Mouse (Mus musculus): Measurements from ENCODE around the gene Cd70. TPM values are rescaled to one million over a fixed set of nuclear protein-coding genes. Genes with fewer than 3 reads are reported as not detected.

Gene Cd70
- total RNA-seq (2021), result not detected

GRCm38 (mm10) chr17:57148994-57149803 lies at the start of gene Cd70:
Cd70 (minus strand) TSS chr17:57149777.
- peak; percentile 3 for DNase-seq
- intact Hi-C loops (cut with DNase I), result no loop called here

GRCm38 (mm10) chr17:57198252-57198651 lies 48.7 kb upstream of the Cd70 start:
- intact Hi-C loops (cut with DNase I), result no loop called here
- no peak for DNase-seq

GRCm38 (mm10) chr17:57195326-57196010 lies 45.9 kb upstream of the Cd70 start:
- intact Hi-C loops (cut with DNase I), result no loop called here
- no peak for DNase-seq

GRCm38 (mm10) chr17:57194771-57195170 lies 45.2 kb upstream of the Cd70 start:
- intact Hi-C loops (cut with DNase I), result no loop called here
- DNase-seq, result no peak

- intact Hi-C loops (cut with DNase I), result no loop called here
- no peak for DNase-seq
Observed at GRCm38 (mm10) chr17:57194041-57194507, 44.5 kb upstream of the Cd70 start, which contains the start of gene Tnfsf14. Tnfsf14 (minus strand) TSS chr17:57194177.

GRCm38 (mm10) chr17:57188510-57189192 lies 39.1 kb upstream of the Cd70 start:
- no peak for DNase-seq
- intact Hi-C loops (cut with DNase I), result no loop called here

- intact Hi-C loops (cut with DNase I), result no loop called here
- no peak for DNase-seq
Observed at GRCm38 (mm10) chr17:57185641-57186040, 36.1 kb upstream of the Cd70 start.

- DNase-seq, result no peak
- intact Hi-C loops (cut with DNase I), result no loop called here
Observed at GRCm38 (mm10) chr17:57182871-57183270, 33.3 kb upstream of the Cd70 start.

- peak; percentile 7 for DNase-seq
- intact Hi-C loops (cut with DNase I), result no loop called here
Observed at GRCm38 (mm10) chr17:57180363-57180762, 30.8 kb upstream of the Cd70 start.

- intact Hi-C loops (cut with DNase I), result no loop called here
- no peak for DNase-seq
Observed at GRCm38 (mm10) chr17:57173351-57173750, 23.8 kb upstream of the Cd70 start.

GRCm38 (mm10) chr17:57172378-57172777 lies 22.8 kb upstream of the Cd70 start:
- DNase-seq, result no peak
- intact Hi-C loops (cut with DNase I), result no loop called here

GRCm38 (mm10) chr17:57170616-57171260 lies 21.2 kb upstream of the Cd70 start:
- intact Hi-C loops (cut with DNase I), result no loop called here
- no peak for DNase-seq

GRCm38 (mm10) chr17:57166800-57167791 lies 17.5 kb upstream of the Cd70 start:
- intact Hi-C loops (cut with DNase I), result loop anchor here (5.0 kb wide), 1 partner anchor 70 kb away; no protein-coding TSS in a partner anchor
- DNase-seq, result peak; percentile 91

- intact Hi-C loops (cut with DNase I), result no loop called here
- no peak for DNase-seq
Observed at GRCm38 (mm10) chr17:57153787-57154186, 4.2 kb upstream of the Cd70 start.

- DNase-seq, result no peak
- intact Hi-C loops (cut with DNase I), result no loop called here
Observed at GRCm38 (mm10) chr17:57153006-57153405, 3.4 kb upstream of the Cd70 start.

- DNase-seq, result no peak
- intact Hi-C loops (cut with DNase I), result no loop called here
Observed at GRCm38 (mm10) chr17:57148343-57148742, 1.2 kb downstream of the Cd70 start.

- intact Hi-C loops (cut with DNase I), result no loop called here
- no peak for DNase-seq
Observed at GRCm38 (mm10) chr17:57145115-57145514, 4.5 kb downstream of the Cd70 start.

GRCm38 (mm10) chr17:57143704-57144103 lies 5.9 kb downstream of the Cd70 start:
- DNase-seq, result no peak
- intact Hi-C loops (cut with DNase I), result no loop called here

GRCm38 (mm10) chr17:57139708-57140107 lies 9.9 kb downstream of the Cd70 start:
- intact Hi-C loops (cut with DNase I), result no loop called here

GRCm38 (mm10) chr17:57138676-57139075 lies 10.9 kb downstream of the Cd70 start:
- intact Hi-C loops (cut with DNase I), result no loop called here
- no peak for DNase-seq

More at GRCm38 (mm10) chr17:57139708-57140107, 9.9 kb downstream of the Cd70 start:
- no peak for DNase-seq
